Mouse (Mus musculus): Measurements from ENCODE around the gene Abca14. TPM values are rescaled to one million over a fixed set of nuclear protein-coding genes. Genes with fewer than 3 reads are reported as not detected.
"Not testable (repeated sequence)": the region's sequence is repeated elsewhere in the genome, so short reads cannot be mapped to it uniquely, and the experiment has no call there.

Gene Abca14
- polyA plus RNA-seq, 2 experiments from 2014 or later, result not detected

DNA sequence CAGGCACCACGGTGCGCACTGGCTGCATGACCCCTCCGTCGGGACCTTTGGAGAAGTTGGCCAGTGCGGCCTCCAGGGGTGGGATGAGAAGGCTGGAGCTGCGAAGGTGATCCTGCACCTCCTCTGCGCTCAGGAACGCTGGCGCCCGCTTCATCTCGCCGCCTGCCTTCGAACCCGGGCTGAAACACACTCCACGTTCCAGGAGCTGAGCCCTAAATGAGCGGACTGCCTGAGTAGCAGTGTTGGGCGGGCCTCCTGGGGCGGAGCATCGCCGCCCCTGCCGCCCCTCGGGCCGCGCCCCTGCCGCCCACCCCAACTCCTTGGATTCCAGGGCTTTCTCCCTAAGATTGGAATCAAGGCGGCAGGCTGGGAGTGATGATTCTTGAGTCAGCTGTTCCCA lies 2.0 kb upstream of the Abca14 start, which contains the start of gene Crym:
Gene Crym, minus strand, starts transcription at position 341 of the 400 bp plus-strand sequence.
- no peak for ATAC-seq

DNA sequence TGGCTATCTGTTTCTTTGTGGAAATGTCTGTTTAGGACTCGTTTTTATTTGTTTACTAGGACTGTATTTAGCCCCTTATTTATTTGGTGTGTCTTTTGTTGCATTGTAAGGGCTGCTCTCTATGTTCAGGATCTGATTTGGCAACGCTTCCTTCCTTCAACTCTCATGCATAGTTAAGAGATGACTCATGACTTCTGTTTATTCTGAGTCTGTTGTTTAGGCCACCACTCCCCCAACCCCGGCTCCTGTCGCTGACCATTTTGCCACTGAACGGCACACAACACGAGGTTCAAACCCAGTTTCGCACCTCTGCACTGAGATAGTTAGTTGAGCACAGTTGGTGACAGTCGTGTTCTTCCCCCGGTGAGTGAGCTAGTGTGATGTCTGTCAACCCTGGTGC lies 2.2 kb downstream of the Abca14 start:
- ATAC-seq, result no peak

DNA sequence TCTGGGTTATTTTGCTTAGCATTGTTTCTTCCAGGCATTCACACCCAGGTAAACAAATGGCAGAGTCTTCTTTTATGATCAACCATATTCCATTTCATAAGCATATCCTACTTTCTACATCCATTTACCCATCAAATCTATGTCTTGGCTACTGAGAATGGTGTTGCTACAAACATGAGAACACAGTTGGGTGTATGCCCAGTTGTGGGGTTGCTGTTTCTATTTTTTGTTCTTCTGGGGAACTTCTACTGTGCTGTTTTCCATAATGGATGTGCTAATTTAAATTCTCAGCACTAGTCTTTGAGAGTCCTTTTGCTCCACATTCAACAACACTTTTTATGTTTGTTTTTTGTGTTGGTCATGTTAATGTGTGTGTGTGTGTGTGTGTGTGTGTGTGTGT lies 24.8 kb downstream of the Abca14 start:
- no peak for ATAC-seq

DNA sequence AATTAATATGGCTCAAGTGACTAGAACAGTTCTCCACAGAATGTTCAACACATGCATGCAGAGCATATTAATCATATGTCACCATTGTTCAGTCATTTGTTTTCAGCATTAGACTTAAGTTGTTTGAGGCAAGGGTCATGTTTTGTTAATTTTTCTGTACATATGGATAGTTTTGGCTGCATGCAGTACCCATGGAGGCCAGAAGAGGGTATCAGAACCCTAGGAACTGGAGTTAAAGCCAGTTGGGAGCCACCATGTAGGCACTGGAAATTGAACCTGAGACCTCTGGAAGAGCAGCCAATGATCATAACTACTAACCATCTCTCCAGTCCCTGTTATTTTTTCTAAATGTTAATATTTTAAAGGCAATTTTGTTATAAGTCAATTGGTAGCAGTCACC lies 37.3 kb downstream of the Abca14 start:
- ATAC-seq, result no peak

DNA sequence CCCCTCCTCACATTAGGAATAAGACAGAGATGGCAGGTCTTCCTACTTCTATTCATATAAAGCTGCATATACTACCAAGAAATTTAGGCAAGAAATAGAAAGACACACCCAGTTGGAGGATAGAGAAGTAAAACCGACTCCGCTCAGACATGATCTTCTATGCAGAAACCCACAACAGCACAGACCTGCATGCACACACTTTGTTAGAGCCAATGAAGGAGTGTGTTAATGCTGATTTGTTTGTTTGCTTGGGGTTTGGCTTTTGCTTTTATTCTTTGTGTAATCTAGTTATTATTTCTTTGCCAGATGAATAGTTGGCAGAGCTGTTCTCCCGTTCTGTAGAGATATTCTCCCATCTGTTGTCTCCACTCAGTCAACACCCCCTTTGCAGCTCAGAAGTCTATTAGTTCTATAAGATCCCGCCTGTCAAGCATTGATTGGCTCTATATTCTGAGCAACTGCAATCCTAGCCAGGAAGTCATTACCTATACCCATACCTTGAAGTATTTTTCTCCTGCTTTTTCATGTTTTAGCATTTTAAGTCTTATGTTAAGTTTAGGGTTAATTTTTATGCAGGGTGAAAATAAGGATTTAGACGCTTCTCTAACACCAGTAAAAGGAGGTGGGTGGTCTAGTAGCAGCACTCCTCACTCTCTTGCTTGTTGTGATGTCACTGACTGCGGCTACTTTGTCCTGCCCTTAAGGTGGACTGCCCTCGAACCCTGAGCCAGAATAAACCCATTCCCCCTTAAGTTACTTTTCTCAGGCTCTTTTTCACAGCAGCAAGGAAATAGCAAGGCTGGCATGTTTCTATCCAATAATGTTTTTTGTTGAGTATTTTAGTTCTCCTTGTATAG lies 67.6 kb downstream of the Abca14 start:
- no peak for ATAC-seq

DNA sequence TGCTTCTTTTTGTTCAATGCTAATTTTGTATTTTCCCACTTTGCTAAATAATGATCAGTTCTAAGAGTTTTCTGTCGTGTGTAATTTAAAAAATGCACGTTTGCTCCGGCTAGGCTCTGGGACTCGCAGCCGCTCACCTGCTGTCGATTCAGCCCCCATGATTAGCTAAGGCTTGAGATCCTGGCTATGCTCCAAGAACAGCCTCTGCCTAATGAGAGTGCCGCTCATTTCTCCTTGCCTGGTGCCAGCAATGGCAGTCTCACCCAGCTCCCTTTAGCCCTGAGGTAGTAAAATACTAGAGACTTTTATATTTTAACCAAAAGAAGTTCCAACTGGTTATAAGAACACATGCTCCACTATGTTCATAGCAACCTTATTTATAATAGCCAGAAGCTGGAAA lies 68.3 kb downstream of the Abca14 start:
- ATAC-seq, result no peak

DNA sequence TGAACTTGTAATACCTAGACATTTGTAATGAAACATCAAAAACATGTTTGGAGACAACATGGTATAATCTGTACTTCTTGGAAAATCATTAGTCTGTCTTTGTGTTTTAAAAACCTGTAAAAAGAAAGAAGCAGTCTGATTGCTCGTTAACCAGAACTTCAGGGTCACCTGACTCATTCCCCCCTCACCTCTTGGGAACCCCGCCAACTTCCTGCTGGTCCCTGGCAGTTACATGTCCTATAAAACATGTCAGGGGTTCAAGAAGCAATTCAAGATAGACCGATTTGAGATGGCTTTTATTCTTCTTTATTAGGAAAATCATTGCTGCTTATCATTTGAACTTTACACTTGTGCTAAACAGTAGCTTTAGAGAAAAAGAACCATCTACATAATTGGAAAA lies 81.5 kb downstream of the Abca14 start:
- no peak for ATAC-seq

DNA sequence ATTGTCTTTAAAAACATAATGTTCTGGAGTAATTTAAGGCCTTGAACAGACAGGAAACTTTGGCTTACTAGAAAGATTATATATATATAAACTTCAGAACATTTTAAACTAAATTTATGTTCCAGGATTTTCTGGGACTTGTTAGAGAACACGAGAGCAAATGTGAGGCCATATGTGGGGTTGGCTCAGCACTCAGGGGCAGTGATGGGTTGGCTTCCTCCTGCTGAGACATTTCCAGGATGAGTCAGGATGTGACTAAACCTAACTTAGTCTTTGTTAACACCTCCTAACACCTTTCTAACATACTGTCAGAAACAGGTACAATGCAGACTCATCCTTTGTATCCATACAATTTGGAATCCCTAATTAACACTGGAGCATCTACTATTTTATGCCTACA lies 112.3 kb downstream of the Abca14 start:
- ATAC-seq, result no peak

DNA sequence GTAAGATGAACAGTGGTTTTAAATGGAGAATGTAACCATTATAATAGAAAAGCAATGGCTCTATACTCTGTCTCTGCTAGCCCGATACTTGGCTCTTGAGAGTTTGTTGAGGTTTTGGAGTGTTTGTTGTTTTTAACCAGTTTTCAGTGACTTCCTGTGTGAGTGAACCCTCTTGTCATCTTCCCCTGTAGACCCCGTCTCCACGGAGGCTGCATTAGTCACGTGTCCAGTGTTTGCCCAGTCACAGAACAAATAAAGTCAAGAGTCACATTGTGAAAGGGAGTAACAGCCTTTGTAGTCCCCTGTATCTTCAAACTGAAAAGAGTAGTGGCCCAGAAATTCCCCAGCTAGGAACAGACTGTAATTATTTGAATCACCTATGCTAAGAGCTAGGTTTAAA lies 119.2 kb downstream of the Abca14 start:
- ATAC-seq, result no peak

DNA sequence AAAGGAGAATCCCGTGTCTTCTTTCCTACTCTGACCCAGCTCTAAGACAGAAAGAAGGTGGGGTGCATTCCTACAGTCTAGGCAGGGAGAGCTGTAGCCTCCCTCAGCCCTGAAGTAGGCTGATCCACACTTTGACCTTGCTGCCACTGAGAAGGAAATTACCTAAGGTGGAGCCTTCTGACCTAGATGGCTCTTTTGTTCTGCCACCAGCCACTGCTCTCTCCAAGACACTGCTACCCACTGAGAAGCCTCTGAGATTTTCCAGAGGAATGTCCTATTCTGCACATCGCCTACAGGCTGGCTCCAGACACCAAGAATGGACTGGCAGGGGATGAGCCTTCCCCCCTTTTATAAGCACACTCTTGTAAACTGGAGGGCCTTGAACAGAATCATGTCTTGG lies 122.2 kb downstream of the Abca14 start:
- not testable (repeated sequence) for ATAC-seq

DNA sequence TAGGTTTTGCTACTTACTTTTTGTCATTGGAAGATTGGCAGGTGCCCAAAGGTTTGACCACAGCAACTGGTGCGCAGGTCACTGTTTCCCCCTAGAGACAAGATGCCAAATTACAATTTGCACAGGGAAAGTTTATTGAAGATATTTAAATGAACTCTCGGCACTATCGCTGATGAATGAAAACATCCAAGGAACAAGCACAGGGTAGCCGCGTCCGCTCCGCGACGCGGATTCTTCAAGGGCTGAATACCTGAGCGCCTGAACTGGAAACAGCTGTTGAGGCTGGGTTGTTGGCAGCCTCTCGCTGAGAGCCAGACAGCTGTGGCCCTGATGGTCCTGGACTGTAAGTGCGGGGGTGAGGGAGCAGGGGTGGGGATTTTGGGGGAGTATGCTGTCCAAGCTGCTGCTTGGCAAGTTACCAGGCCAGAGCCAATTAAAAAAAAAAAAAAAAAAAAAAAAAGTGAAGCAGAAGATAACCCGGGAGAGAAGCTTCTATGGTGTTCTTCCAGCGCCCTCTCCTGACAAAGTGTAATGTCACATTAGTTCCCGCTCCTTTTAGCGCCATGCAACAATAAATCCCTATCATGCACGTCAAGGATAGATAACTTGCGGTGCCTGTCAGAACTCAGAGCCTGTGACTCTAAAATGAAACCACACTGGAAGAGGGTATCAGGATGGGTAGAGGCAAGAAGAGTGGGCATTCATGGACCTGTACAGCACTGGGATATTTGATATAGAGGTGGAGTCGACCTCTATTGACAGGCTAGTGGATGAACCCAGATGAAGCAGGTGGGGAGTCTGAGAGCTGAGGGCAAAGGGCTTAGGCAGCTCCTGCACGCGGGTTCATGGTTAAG lies 123.7 kb downstream of the Abca14 start:
- ATAC-seq, result no peak

DNA sequence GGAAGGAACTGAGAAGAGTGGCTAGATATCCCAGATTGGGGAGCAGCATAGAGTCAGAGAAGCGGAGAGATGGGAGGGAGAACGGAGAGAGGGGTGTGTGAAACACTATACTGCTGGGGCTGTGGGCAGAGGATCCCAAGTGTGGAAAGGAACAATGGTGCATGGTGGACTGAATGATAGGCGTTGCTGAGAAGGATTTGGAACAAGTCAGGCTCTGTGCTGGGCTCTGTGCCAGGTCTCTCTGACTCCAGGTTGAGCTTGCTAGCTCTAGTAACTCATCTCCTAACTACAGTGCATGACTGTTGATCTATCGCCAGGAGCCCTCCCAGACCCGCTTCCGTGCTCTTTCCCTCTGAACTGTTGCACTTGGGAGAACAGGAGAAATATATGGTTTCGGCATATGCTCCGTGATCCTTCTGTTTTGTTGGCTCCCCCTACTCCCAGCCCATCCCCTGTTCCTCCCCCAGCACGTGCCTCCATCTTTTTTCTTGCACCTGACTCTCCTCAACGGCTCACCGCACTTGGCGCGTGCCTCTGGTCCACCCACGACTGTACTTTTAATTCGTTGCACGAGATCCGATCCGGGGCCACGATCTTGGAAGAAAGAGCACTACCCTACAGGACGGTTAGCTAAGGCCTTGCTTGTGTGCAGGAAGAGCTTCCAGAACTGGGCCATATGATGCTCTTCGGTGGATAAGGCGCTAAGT lies 124.5 kb downstream of the Abca14 start, which contains the start of gene Abca15:
Gene Abca15, plus strand, starts transcription at position 584 of the 707 bp plus-strand sequence.
- ATAC-seq, result no peak

DNA sequence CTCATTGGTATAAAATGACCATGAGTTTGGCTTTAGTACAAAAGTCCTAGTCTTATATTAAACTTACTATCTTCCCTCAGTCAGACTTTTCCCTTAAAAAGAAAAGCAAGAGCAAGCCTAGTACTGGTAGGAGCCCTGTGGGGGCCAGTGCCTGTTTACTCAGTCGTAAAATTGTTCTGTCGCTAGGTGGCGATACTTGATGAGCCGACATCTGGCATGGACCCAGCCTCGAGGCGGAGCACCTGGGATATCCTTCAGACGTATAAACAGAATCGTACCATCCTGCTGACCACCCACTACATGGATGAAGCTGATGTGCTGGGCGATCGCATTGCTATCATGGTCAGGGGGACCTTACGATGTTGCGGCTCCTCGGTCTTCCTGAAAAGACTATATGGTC lies 157.4 kb downstream of the Abca14 start:
- no peak for ATAC-seq

Other genes with a start within 250 kb of the Abca14 start
- not detected for gene Dnah3, start 108.7 kb upstream of the Abca14 start, polyA plus RNA-seq (2017; shearing (Covaris generic))
- gene Tmem159, start 101.6 kb upstream of the Abca14 start, polyA plus RNA-seq (2017; shearing (Covaris generic)), result 10 to 100 TPM in 1 of 2 experiments, 1 to 10 TPM in 1; 9.2 to 10.3 TPM
- not detected for gene Zp2, start 58.7 kb upstream of the Abca14 start, polyA plus RNA-seq (2017; shearing (Covaris generic))
- gene Anks4b, start 30.1 kb upstream of the Abca14 start, polyA plus RNA-seq (2017; shearing (Covaris generic)), result not detected
- not detected for gene Crym, start 1.9 kb upstream of the Abca14 start, polyA plus RNA-seq (2017; shearing (Covaris generic))
- not detected for gene Abca15, start 124.7 kb downstream of the Abca14 start, polyA plus RNA-seq (2017; shearing (Covaris generic))
- not detected for gene Abca16, start 205.7 kb downstream of the Abca14 start, polyA plus RNA-seq (2017; shearing (Covaris generic))